Mouse (Mus musculus): Measurements from ENCODE around the gene Slirp.

DNA sequence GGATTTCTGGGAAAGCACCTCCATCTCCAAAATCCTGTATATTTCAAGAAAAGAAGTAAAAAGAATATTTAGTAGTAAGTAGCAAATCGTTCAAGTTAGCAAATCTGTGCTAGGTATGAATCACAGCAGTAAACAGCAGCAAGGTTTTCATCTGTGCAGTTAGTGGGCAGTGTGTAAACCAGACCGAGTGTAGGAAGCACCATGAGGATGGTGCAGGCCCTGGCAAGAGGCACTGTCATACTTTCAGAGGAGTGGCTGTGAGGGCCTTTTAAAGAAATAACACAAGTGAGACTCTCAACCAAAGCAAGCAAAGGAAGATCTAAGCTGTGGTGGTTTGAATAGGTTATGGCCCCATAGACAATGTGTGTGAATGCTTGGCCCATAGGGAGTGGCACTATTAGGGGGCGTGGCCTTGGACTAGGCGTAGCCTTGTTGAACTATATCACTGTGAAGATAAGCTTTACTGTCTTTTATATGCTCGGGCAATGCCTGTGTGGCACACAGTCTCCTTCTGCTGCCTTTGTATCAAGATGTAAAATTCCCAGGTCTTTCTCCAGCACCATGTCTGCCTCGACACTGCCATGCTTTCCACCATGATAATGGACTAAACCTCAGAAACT, 21.1 kb downstream of the Slirp start:
- no peak for TF ChIP-seq POLR2A (IDR thresholded peaks at IDR 0.05; ENCODE audit: low read depth, low read length)
- no peak for TF ChIP-seq CTCF (IDR thresholded peaks at IDR 0.05; ENCODE audit: borderline replicate concordance, insufficient read depth, low read length)

Measured in embryonic fibroblast, embryonic 13.5 days (primary cell).